Mouse (Mus musculus) cortical plate, adult 2 months (tissue): ENCODE results near the gene Scd3. TPM values are rescaled to one million over a fixed set of nuclear protein-coding genes. Genes with fewer than 3 reads are reported as not detected.
A peak's percentile ranks its signal among the peaks of the same experiment; 100 is the strongest.

Source experiments
- H3K27ac ChIP-seq: fragments of 200-500 bp; 2 replicates; pipeline ENCODE4 v1.5.1; 2012; ENCODE audit warnings: low read length, control low read depth, inconsistent platforms; ENCODE audit not compliant: insufficient read depth
- H3K4me1 ChIP-seq: fragments of 200-500 bp; 2 replicates; pipeline ENCODE4 v1.6.1; 2011; ENCODE audit warnings: low read length; ENCODE audit not compliant: control insufficient read depth, insufficient read depth
- H3K4me3 ChIP-seq: fragments of 200-500 bp; 2 replicates; pipeline ENCODE4 v1.5.1; 2011; ENCODE audit warnings: mild to moderate bottlenecking, low read length, control low read depth; ENCODE audit not compliant: insufficient read depth
- CTCF ChIP-seq: fragments of 200-500 bp; IDR thresholded peaks from 2 replicates; pipeline ENCODE4 v1.5.1; 2011; ENCODE audit warnings: mild to moderate bottlenecking, control low read depth, low read length; ENCODE audit not compliant: insufficient read depth; ENCODE audit errors: extremely low read depth
- POLR2A ChIP-seq: fragments of 200-500 bp; IDR thresholded peaks from 2 replicates; pipeline ENCODE4 v1.6.1; 2011; ENCODE audit warnings: mild to moderate bottlenecking, low read length, control low read depth; ENCODE audit not compliant: insufficient read depth; ENCODE audit errors: extremely low read depth
- polyA plus RNA-seq: library from polyadenylated mRNA; depleted of rRNA; stranded (reverse); fragments of >200 nt; gene quantifications from 2 replicates; pipeline ENCODE4 v1.2.3, GENCODE M21; 2012; rRNA removed

The Scd3 gene
- 4.9 and 5.6 TPM in 2 replicates for polyA plus RNA-seq

DNA sequence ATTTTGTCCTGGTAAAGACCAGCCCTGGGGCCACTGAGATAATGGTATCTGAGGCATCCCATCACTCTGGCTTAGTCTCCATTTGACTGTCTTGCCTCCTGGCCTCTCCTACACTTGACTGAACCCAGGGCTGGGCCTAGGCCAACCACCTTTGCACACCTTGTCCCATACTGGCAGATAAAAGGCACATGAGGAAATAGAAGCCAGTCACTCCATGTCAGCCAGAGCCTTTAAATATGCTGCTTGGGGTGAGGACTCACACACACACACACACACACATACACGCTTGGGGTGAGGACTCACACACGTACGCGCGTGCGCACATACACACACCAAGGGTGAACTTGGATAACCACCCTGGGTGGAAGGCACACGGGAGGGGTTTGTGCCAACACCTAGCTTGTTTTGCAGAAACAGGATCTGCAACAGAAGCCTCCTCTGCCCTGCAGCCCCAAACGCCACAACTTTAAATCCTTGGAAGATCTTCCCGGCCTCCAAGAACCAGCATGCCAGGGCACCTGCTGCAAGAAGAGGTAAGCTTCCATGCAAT is at the start of gene Scd3:
Gene Scd3, plus strand, starts transcription at position 255 of the 550 bp plus-strand sequence.
- H3K27ac ChIP-seq = no peak within 1 kb of the TSS
- H3K4me3 ChIP-seq = no peak within 1 kb of the TSS
- H3K4me1 ChIP-seq = no peaks in the 10 kb centered on the region
- TF ChIP-seq CTCF (no peak), POLR2A (no peak)

DNA sequence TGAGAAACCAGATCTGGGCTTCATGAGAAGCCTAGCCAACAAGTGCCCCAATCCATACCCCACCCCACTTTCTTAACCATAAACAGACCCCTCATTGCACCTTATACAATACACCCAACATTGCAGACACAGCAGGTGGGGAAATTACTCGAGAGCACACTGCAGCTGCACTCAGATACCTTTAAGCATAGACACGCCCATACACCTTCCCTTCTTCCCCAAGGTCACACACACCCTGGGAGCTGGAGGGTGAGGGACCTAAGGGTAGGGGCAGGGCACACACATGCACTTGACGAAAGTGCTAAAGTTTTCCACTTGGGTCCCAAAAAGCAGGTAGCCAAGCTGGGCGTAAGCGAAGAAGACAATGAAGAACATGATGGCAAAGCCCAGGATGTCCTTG is 49.3 kb upstream of the Scd3 start:
- no peak overlapping the region for H3K27ac ChIP-seq
- H3K4me1 ChIP-seq = no peaks in the 10 kb centered on the region
- TF ChIP-seq CTCF (no peak), POLR2A (no peak)
- H3K4me3 ChIP-seq = no peak overlapping the region

DNA sequence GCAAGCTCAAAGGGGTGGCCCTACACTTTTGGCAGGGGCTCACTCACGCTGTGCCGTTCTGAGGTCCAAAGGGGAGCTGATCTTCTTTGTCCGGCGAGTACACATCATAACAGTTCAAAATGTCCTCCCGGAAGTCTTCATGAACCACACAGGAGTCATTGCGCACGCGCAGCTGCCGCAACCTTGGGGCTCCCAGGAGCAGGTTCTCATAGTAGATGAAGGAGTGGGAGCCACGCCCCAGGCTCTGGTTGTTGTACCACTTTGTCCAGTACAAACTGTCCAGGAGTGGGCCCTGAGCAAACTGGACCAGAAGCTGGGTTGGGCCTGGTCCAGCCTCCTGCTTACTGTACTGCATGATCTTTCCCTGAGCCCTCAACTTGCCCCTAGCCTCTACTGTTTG is 46.1 kb upstream of the Scd3 start:
- TF ChIP-seq CTCF (no peak), POLR2A (no peak)
- Histone ChIP-seq H3K4me3 (no peak overlapping the region), H3K27ac (no peak overlapping the region), H3K4me1 (no peaks in the 10 kb centered on the region)

DNA sequence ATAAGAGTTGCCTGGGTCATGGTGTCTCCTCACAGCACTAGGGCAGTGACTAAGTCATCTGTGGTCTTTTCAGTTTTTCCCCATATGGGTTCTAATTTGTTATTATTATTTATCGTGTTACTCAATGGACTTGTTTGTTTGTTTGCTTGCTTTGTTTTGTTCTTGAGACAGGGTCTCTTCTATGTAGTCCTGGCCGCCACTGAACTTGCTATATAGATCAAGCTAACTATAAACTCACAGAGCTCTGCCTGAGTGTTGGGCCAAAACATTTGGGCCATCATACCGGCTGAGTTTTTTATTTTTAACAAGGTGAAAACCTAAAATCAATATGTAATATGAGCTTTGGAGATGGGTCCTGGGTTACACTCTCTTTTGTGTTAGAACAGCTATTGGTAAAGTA is 43.7 kb upstream of the Scd3 start:
- no peak overlapping the region for H3K27ac ChIP-seq
- TF ChIP-seq CTCF (no peak), POLR2A (no peak)
- no peak overlapping the region for H3K4me3 ChIP-seq

DNA sequence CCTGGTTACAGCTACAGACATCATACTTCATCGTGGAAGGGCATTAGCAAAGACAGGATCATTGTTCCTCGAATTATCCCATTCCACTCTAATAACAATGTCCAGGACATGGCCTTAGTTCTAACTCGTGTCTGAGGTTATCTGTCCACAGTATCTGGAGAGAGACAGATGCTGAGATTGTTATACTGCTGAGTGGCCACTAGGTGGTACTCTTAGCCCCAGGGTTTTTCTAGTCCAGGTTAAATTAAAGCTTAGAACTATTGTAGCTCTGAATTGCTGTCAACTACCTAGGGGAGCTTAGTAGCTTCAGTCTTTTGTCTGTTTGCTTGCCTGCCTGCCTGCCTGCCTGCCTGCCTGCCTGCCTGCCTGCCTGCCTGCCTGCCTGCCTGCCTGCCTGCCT is 41.6 kb upstream of the Scd3 start:
- Histone ChIP-seq H3K4me3 (no peak overlapping the region), H3K4me1 (no peaks in the 10 kb centered on the region), H3K27ac (no peak overlapping the region)
- TF ChIP-seq POLR2A (no peak), CTCF (peak; percentile 42; the same call in 1 of the 2 replicates)

More for the DNA sequence above, 43.7 kb upstream of the Scd3 start:
- no peaks in the 10 kb centered on the region for H3K4me1 ChIP-seq

DNA sequence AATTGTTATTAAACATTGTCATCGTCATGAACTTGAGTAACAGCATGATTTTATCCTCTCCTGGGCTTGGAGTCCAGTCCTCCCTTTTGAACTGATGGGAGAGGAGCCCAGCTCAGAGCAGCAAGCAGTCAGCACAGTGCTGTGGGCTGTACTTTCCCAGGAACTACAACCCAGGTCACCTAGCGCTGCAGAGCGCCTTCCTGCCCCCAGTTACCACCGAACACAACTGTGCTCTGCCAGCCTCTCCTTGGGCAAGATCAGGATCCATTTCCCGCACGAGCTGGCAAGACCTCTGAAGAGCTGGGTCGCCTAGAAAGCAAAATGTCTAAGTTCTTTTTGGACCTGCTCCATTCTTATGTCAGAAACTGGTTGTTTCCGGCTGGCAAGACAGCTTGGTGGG is 28.2 kb upstream of the Scd3 start:
- Histone ChIP-seq H3K4me3 (no peak overlapping the region), H3K4me1 (no peaks in the 10 kb centered on the region), H3K27ac (no peak overlapping the region)
- TF ChIP-seq POLR2A (no peak), CTCF (no peak)

DNA sequence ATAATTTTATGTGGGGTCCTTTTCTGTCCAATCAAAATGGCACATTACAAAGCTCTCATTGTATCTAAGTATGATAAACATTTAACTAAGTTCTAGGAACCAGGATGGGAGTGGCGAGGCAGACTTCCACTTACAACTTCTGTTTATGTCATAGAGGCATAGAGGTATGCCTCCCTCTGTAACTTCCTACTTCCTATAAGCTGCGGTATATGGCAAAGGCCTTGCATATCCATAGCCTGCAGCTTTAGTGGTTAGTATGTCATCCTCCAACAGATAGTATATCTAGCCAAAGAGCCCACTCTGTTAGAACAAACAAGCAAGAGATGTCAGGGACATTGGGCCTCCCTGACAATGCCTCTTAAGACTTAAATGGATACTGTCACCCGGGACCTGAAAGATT is 26.3 kb upstream of the Scd3 start:
- H3K4me3 ChIP-seq = no peak overlapping the region
- no peaks in the 10 kb centered on the region for H3K4me1 ChIP-seq
- TF ChIP-seq CTCF (no peak), POLR2A (no peak)
- H3K27ac ChIP-seq = no peak overlapping the region

DNA sequence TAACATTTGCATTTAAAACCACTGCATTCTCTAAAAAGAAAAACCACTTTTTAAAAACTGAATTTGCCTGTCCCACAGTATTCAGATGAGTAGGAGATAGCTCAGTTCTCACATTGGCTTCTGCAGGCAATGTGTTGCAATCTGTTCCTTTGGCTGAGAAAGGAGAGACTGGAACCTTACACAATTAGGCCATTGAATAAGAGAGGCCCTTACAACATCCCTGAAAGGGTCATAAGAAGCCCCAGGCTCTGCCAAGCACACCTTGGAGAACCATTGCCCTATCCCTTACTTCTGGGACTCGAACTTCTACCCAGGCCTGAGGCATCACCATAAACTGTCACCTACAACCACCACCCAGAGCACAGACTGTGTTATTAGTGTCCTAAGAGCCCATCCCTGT is 22.6 kb upstream of the Scd3 start:
- Histone ChIP-seq H3K27ac (no peak overlapping the region), H3K4me1 (no peaks in the 10 kb centered on the region), H3K4me3 (no peak overlapping the region)
- no peak for TF ChIP-seq POLR2A
- TF ChIP-seq CTCF = no peak

DNA sequence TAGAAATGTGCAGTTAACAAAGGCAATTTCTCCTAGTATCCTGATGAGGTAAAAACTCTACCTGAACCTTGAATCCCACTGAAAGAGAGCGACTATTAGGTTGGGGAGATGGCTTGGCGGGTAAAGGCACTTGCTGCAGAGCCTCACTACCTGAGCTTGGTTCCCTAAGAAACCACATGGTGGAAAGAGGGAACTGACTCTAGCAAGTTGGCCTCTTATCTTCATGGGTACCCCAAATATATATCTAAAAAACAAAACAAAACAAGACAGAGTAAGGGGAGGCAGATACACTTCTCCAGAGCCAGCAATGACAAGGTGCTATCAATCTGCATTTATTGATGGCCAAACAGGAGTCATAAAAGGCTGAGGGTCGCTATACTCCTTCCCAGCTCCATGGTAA is 19.1 kb upstream of the Scd3 start:
- no peak overlapping the region for H3K4me3 ChIP-seq
- no peak overlapping the region for H3K27ac ChIP-seq
- TF ChIP-seq CTCF (no peak), POLR2A (no peak)
- H3K4me1 ChIP-seq = no peaks in the 10 kb centered on the region

DNA sequence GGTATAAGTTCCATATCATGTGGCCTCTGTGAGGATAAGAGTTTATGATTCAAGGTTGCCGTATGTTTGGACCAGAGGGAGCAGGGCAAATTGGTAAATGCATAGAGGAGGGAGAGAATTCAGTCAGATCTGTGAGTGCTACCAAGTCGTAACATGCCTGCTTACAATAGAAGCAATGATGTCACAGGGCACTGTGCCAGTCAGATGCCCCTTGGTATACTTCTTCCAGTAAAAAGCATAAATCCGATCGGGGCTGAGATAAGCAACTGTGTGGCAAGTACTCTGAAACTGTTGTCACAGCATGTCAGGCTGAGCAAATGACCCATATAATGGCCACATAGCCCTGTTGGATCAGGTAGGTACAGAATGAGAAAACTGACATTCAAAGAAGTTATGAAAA is 14.0 kb upstream of the Scd3 start:
- H3K27ac ChIP-seq = no peak overlapping the region
- H3K4me3 ChIP-seq = no peak overlapping the region
- H3K4me1 ChIP-seq = no peaks in the 10 kb centered on the region
- TF ChIP-seq CTCF = no peak
- no peak for TF ChIP-seq POLR2A
